Mouse (Mus musculus) C2C12 (cell line): Measurements from ENCODE around the gene Mdh1. TPM values are rescaled to one million over a fixed set of nuclear protein-coding genes. Genes with fewer than 3 reads are reported as not detected.

Experiments
- H3K27me3 ChIP-seq: one replicate; pipeline ENCODE4 v1.6.1; 2011; ENCODE audit not compliant: control insufficient read depth, insufficient read depth, insufficient read length
- H3K36me3 ChIP-seq: one replicate; pipeline ENCODE4 v1.6.1; 2011; ENCODE audit not compliant: control insufficient read depth, insufficient read depth
- H3K4me3 ChIP-seq: one replicate; pipeline ENCODE4 v1.5.1; 2011; ENCODE audit warnings: mild to moderate bottlenecking, control low read depth; ENCODE audit not compliant: poor library complexity, insufficient read depth, severe bottlenecking
- H3K79me2 ChIP-seq: one replicate; pipeline ENCODE4 v1.6.1; 2011; ENCODE audit not compliant: control insufficient read depth, insufficient read depth
- H3K79me3 ChIP-seq: one replicate; pipeline ENCODE4 v1.6.1; 2011; ENCODE audit warnings: low read depth, control low read depth
- H3ac ChIP-seq: one replicate; pipeline ENCODE3; 2011; ENCODE audit warnings: low read depth; ENCODE audit not compliant: control insufficient read depth, insufficient read length
- CEBPB ChIP-seq: IDR thresholded peaks from one replicate; pipeline ENCODE4 v1.6.1; 2011; ENCODE audit warnings: low read depth, mild to moderate bottlenecking, control low read depth, moderate library complexity
- CTCF ChIP-seq: IDR thresholded peaks from one replicate; pipeline ENCODE4 v1.5.1; 2011; ENCODE audit not compliant: control insufficient read depth, insufficient read depth, insufficient read length
- FOSL1 ChIP-seq: IDR thresholded peaks from one replicate; pipeline ENCODE4 v1.8.0; 2011; ENCODE audit warnings: mild to moderate bottlenecking, low read length; ENCODE audit not compliant: poor library complexity, insufficient read depth, severe bottlenecking
- MAX ChIP-seq: IDR thresholded peaks from one replicate; pipeline ENCODE4 v1.6.1; 2011; ENCODE audit warnings: mild to moderate bottlenecking, control low read depth
- MYOD1 ChIP-seq: IDR thresholded peaks from one replicate; pipeline ENCODE4 v1.6.1; 2011; ENCODE audit warnings: low read depth; ENCODE audit not compliant: control insufficient read depth, insufficient read length
- MYOG ChIP-seq: IDR thresholded peaks from one replicate; pipeline ENCODE4 v1.6.1; 2011; ENCODE audit not compliant: control insufficient read depth, insufficient read length; ENCODE audit errors: extremely low read depth
- USF1 ChIP-seq: IDR thresholded peaks from one replicate; pipeline ENCODE4 v1.6.1; 2011; ENCODE audit warnings: low read depth, mild to moderate bottlenecking, control low read depth, moderate library complexity
- polyA plus RNA-seq: library from polyadenylated mRNA; unstranded; fragments of >200 nt; fragmentation: generic; extraction: Trizol; gene quantifications from one replicate; pipeline ENCODE4 v1.2.1, GENCODE M21; 2012; ENCODE audit warnings: missing spikeins

Mdh1 gene
- polyA plus RNA-seq, 1 experiment, result 127 TPM

DNA sequence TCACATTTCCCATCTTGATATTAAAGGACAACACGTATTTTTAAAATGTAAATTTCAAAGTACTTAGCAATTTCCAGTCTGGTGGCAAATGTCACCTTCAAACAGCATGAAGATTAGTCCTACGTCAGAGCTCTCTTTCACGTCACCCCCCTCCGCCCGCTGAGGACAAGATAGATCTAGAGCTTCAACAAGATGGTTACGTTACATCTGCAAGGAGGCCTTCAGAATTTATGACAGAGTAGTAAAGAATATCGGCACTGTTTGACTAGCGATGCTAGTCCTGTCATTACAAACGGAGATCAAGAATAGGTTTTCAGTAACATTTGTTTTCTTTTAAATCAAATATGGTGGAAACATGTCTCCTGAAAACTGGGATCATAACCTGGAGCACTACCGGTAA lies 1.2 kb downstream of the Mdh1 start:
- H3K4me3 ChIP-seq, result peak overlapping the region; percentile 78
- no peaks in the 10 kb centered on the region for H3K27me3 ChIP-seq
- TF ChIP-seq MYOD1, result no peak
- no peak for TF ChIP-seq MAX
- TF ChIP-seq USF1, result no peak
- no peak for TF ChIP-seq FOSL1
- no peak for TF ChIP-seq CTCF
- no peak for TF ChIP-seq MYOG
- TF ChIP-seq CEBPB, result no peak
- peaks cover 54% of the 10 kb centered on the region for H3K79me2 ChIP-seq
- no peak overlapping the region for H3ac ChIP-seq
- H3K36me3 ChIP-seq, result peaks cover 18% of the 10 kb centered on the region
- H3K79me3 ChIP-seq, result peaks cover 21% of the 10 kb centered on the region

DNA sequence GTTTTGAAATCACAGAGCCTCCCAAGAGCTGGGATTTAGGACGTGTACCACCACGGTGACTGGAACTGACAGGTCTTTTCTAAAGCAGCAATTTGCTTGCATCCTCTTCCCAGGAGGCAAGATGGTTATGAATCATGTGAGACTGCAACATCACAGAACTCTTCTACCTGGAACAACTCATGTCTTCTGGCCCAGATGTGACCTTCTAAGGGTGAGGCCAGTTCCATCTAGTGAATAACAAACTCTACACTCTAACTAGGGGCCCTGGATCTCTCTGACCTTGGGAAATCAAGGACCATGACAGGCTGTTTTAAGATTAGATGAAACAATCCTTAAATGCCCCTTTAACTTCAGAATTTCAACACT lies 2.1 kb downstream of the Mdh1 start:
- Histone ChIP-seq H3ac (no peak overlapping the region), H3K79me2 (peaks cover 54% of the 10 kb centered on the region), H3K4me3 (no peak overlapping the region), H3K36me3 (peaks cover 24% of the 10 kb centered on the region), H3K79me3 (peaks cover 21% of the 10 kb centered on the region), H3K27me3 (no peaks in the 10 kb centered on the region)
- no peak for TF ChIP-seq CEBPB
- no peak for TF ChIP-seq MAX
- TF ChIP-seq CTCF, result no peak
- no peak for TF ChIP-seq MYOD1
- no peak for TF ChIP-seq FOSL1
- no peak for TF ChIP-seq USF1
- TF ChIP-seq MYOG, result no peak

DNA sequence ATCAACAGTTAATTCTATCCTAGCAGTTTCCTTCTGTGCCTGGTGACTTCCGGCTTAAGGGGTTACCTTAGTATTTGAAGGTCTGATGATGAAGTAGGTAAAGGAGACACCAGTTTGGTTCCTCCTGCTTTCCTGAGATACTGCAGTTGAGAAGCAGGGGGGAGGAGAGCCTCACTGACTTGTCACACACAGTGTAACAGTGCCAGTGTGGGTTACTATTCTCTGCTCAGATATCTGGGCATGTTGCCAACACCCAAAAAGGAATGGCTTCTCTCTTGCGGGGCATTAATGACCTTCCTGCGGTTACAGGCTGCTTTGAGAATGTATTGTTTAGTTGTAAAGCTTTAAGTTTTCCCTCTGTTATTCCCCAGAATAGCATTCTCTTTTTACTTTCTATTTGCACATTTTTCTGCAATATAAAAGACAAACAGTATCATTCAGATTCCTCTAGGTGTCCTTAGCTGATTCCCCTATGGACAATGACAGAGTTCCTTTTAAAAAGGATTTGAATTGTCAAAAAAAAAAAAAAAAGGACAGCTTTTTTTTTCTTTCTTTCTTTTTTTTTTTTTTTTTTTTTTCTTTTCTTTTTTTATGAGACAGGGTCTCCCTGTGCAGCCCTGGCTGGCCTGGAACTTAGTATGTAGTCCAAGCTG lies 2.6 kb downstream of the Mdh1 start:
- no peak overlapping the region for H3K4me3 ChIP-seq
- TF ChIP-seq USF1, result no peak
- no peak for TF ChIP-seq CEBPB
- no peak for TF ChIP-seq MAX
- no peak for TF ChIP-seq CTCF
- no peak for TF ChIP-seq FOSL1
- TF ChIP-seq MYOG, result no peak
- TF ChIP-seq MYOD1, result no peak
- peaks cover 29% of the 10 kb centered on the region for H3K36me3 ChIP-seq
- peaks cover 21% of the 10 kb centered on the region for H3K79me3 ChIP-seq
- no peak overlapping the region for H3ac ChIP-seq
- H3K79me2 ChIP-seq, result peaks cover 54% of the 10 kb centered on the region
- no peaks in the 10 kb centered on the region for H3K27me3 ChIP-seq

DNA sequence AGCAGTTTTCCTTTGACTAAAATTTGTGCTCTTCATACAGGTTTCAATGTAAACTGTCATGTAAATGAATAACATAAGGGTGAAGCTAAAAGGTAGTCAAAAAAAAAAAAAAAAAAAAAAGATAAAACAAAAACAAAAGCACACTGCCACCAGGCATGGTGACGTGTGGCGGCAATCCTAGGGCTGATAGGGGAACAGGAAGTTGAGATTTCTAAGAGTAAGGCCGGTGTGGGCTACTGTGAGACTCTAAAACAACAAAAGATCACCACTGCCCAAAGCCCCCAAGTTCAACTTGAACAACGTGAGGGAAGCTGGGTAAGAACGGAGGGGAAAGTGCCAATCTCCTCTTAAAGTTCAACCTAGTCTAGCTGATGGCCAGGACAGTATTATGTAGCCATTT lies 3.2 kb downstream of the Mdh1 start:
- H3K4me3 ChIP-seq, result no peak overlapping the region
- H3ac ChIP-seq, result no peak overlapping the region
- TF ChIP-seq MYOD1, result no peak
- no peak for TF ChIP-seq FOSL1
- no peak for TF ChIP-seq CTCF
- TF ChIP-seq MYOG, result no peak
- no peak for TF ChIP-seq MAX
- TF ChIP-seq CEBPB, result no peak
- no peak for TF ChIP-seq USF1
- H3K36me3 ChIP-seq, result peaks cover 29% of the 10 kb centered on the region
- H3K79me2 ChIP-seq, result peaks cover 54% of the 10 kb centered on the region
- H3K79me3 ChIP-seq, result peaks cover 21% of the 10 kb centered on the region
- H3K27me3 ChIP-seq, result no peaks in the 10 kb centered on the region

DNA sequence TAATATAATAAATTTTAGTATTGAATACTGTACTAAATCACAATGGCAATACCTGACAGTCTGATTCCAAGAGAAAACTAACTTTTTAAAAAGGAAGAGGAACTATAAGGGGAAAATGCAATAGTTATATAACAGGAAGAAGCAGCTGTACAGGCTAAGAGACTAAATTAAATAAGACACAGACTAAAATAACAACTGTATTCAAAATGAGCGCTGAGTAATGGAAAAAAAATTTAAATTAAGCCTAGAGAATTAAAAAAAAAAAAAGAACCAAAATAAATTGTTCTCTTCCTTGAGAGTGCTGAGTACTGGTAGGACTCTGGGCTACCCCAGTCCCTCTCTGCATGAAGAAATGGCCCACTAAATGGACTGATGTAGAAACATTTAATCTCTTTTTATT lies 4.4 kb downstream of the Mdh1 start:
- Histone ChIP-seq H3K4me3 (no peak overlapping the region), H3K36me3 (peaks cover 41% of the 10 kb centered on the region), H3ac (no peak overlapping the region), H3K79me2 (peaks cover 54% of the 10 kb centered on the region), H3K79me3 (peaks cover 21% of the 10 kb centered on the region), H3K27me3 (no peaks in the 10 kb centered on the region)
- TF ChIP-seq USF1 (no peak), FOSL1 (no peak), CTCF (no peak), MYOG (no peak), CEBPB (no peak), MYOD1 (no peak), MAX (no peak)

DNA sequence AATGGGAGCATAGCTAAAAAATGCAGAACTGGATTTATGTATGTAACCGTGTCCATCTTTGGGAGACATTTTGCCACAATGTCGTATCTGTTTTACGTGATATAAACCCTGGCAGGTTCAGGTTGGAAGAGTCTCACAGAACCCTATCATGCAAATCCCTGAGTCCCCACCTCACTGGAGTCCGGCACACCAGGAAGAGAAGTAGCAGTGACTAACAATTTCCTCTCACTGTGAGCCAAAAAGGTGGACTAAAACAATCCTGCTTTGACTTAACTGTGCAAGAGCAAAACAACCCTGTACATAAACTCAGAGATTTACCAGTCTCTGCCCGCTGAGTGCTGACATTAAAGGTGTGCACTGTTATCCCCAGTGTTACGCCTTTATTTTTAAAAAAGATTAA lies 5.2 kb downstream of the Mdh1 start:
- peaks cover 47% of the 10 kb centered on the region for H3K36me3 ChIP-seq
- no peak for TF ChIP-seq USF1
- no peak for TF ChIP-seq CTCF
- no peak for TF ChIP-seq FOSL1
- TF ChIP-seq MYOG, result no peak
- no peak for TF ChIP-seq MYOD1
- TF ChIP-seq MAX, result no peak
- no peak for TF ChIP-seq CEBPB
- peaks cover 21% of the 10 kb centered on the region for H3K79me3 ChIP-seq

More for the DNA sequence above, 5.2 kb downstream of the Mdh1 start:
- Histone ChIP-seq H3K27me3 (no peaks in the 10 kb centered on the region), H3K79me2 (peaks cover 54% of the 10 kb centered on the region), H3ac (no peak overlapping the region), H3K4me3 (no peak overlapping the region)
